Mouse (Mus musculus) heart, postnatal 0 days (tissue): ENCODE results near the gene Smg1.

ENCODE experiments used
- CTCF ChIP-seq: IDR thresholded peaks from 2 replicates; pipeline ENCODE4 v1.5.1; 2016; ENCODE audit warnings: antibody characterized with exemption, control low read depth, low read depth
- EP300 ChIP-seq: IDR thresholded peaks from 2 replicates; pipeline ENCODE4 v1.6.1; 2016; ENCODE audit warnings: antibody characterized with exemption, low read depth

DNA sequence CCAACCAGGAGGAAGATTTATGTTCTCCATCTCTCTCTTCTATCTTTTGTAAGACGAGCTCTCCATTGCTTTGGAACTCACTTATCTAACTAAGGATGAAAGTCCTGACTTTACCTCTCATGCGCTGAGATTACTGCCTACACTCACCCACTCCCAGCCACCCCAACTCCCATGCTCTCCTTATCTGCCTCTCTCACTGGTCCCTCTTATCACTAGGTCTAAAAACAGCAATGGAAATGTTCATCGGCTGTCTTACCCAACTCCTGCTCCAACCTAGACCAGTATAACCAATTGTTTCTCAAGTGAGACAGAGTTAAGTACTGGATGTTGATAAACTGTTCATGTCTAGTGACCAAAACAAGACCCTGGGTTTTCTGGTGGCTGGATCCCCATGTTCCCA is 62.3 kb downstream of the Smg1 start:
- no peak for TF ChIP-seq CTCF
- TF ChIP-seq EP300: no peak
